Comparison of ENCODE assay signal across 15 mouse cellular contexts in the genomic region with DNA sequence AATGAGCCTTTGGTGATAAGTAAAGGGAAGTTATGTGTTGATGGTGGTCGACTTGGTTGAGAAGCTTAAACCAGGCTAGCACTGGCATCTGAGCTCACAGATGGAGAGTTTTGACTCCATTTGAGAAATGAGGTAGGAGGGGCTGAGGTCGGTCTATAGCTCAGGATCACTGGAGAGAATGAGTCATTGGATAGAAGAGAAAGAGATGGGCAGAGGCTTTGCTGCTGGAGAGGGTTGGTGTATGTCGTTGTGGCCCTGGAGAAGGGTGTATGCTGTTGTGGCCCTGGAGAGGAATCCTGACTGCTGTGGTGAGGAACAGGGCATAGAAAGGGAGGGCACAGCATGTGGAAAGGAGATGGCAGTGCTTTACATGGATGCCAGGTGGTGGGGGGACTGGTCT.
"Had no signal": no experiment of that assay in that cellular context is flagged by ENCODE, and none has a peak within 500 bp of the region (broad histone marks: within the 10 kb centered on the region; RNA-seq: fewer than 3 reads in every experiment).

No protein-coding gene starts in this region.

- DNase-seq: kidney, adult 9 months; kidney, postnatal 36 days; layer of hippocampus, adult 9-11 months; layer of hippocampus, postnatal 36 days; liver; liver, embryonic 13.5 days; liver, postnatal 0 days; right cerebral cortex, adult 18-20 months; right cerebral cortex, postnatal 25 days; thymus, postnatal 4 days had no signal

- H3K27me3 ChIP-seq: limb, embryonic 12.5 days; liver, embryonic 13.5 days; lung, embryonic 15.5 days; neural tube, embryonic 13.5 days had no signal

- H3K4me3 ChIP-seq: limb, embryonic 12.5 days; liver, embryonic 13.5 days; lung, embryonic 15.5 days; midbrain, embryonic 10.5 days; neural tube, embryonic 13.5 days had no signal

- H3K9me3 ChIP-seq: lung, embryonic 15.5 days; neural tube, embryonic 13.5 days had no signal

- ATAC-seq: liver, postnatal 0 days; midbrain, embryonic 16.5 days had no signal
